Mouse (Mus musculus): ENCODE measurements around the gene Gm45521.

Gm45521 gene

GRCm38 (mm10) chr14:7952610-7953254 lies 4.4 kb upstream of the Gm45521 start:
- peak; percentile 32 to 54 for DNase-seq

- no peak for DNase-seq
Measured at GRCm38 (mm10) chr14:7954071-7954471, 3.0 kb upstream of the Gm45521 start.

GRCm38 (mm10) chr14:7956427-7956826 lies 661 bp upstream of the Gm45521 start:
- no peak for DNase-seq

- peak; percentile 54 to 62 for DNase-seq
Measured at GRCm38 (mm10) chr14:7960616-7961015, 3.5 kb downstream of the Gm45521 start.

GRCm38 (mm10) chr14:7961714-7962113 lies 4.6 kb downstream of the Gm45521 start:
- peak; percentile 49 to 60 for DNase-seq

- DNase-seq = no peak
Measured at GRCm38 (mm10) chr14:7962626-7963025, 5.5 kb downstream of the Gm45521 start.

- DNase-seq = no peak
Measured at GRCm38 (mm10) chr14:7963160-7963559, 6.1 kb downstream of the Gm45521 start.

- DNase-seq = peak; percentile 63 to 67
Measured at GRCm38 (mm10) chr14:7964219-7964889, 7.3 kb downstream of the Gm45521 start.

GRCm38 (mm10) chr14:7971889-7972493 lies 14.9 kb downstream of the Gm45521 start:
- DNase-seq = peak in 1 of 2 experiments; percentile 29

GRCm38 (mm10) chr14:7974643-7975042 lies 17.6 kb downstream of the Gm45521 start:
- DNase-seq = no peak

- DNase-seq = no peak
Measured at GRCm38 (mm10) chr14:7975177-7975576, 18.1 kb downstream of the Gm45521 start.

GRCm38 (mm10) chr14:7977471-7977870 lies 20.4 kb downstream of the Gm45521 start:
- no peak for DNase-seq

- no peak for DNase-seq
Measured at GRCm38 (mm10) chr14:7978183-7978582, 21.1 kb downstream of the Gm45521 start.

GRCm38 (mm10) chr14:7981226-7981625 lies 24.1 kb downstream of the Gm45521 start:
- DNase-seq = no peak

- DNase-seq = no peak
Measured at GRCm38 (mm10) chr14:7986913-7987312, 29.8 kb downstream of the Gm45521 start.

- DNase-seq = no peak
Measured at GRCm38 (mm10) chr14:7989371-7989770, 32.3 kb downstream of the Gm45521 start.

GRCm38 (mm10) chr14:7989961-7990360 lies 32.9 kb downstream of the Gm45521 start:
- no peak for DNase-seq

- DNase-seq = no peak
Measured at GRCm38 (mm10) chr14:7991108-7991776, 34.2 kb downstream of the Gm45521 start.

- no peak for DNase-seq
Measured at GRCm38 (mm10) chr14:7992158-7992557, 35.1 kb downstream of the Gm45521 start.

- peak; percentile 76 to 80 for DNase-seq
Measured at GRCm38 (mm10) chr14:7994271-7994767, 37.2 kb downstream of the Gm45521 start, which contains the start of gene Dnase1l3. Gene Dnase1l3, minus strand, starts transcription at chr14:7994573.

- DNase-seq = peak; percentile 94 to 95
Measured at GRCm38 (mm10) chr14:7997255-7997696, 40.2 kb downstream of the Gm45521 start.

GRCm38 (mm10) chr14:7999030-7999429 lies 41.9 kb downstream of the Gm45521 start:
- DNase-seq = no peak

- DNase-seq = no peak
Measured at GRCm38 (mm10) chr14:7999435-7999834, 42.3 kb downstream of the Gm45521 start.
